Mouse (Mus musculus): ENCODE data around the gene Rgma. TPM values are rescaled to one million over a fixed set of nuclear protein-coding genes. Genes with fewer than 3 reads are reported as not detected.

Rgma gene
- polyA plus RNA-seq, 1 experiment from 2014 or later: 12.1 TPM

GRCm38 (mm10) chr7:73425451-73425850 is 50.1 kb downstream of the Rgma start:
- Histone ChIP-seq H3K4me3 (replicated peaks) (no peak overlapping the region), H3K27ac (no peak overlapping the region), H3K9me3 (no peaks in the 10 kb centered on the region), H3K4me2 (no peak overlapping the region), H3K27me3 (replicated peaks) (no peaks in the 10 kb centered on the region), H3K9ac (no peak overlapping the region), H3K36me3 (peaks cover 21% of the 10 kb centered on the region), H3K4me1 (peaks cover 9% of the 10 kb centered on the region)
- 88% methylated on average over 7 of the region's 7 CpGs for WGBS
- no peak for ATAC-seq (ENCODE audit: insufficient read depth, low FRiP score, low read depth)

GRCm38 (mm10) chr7:73426235-73426634 is 50.9 kb downstream of the Rgma start:
- no peak overlapping the region for H3K4me2 ChIP-seq
- no peaks in the 10 kb centered on the region for H3K9me3 ChIP-seq
- H3K4me1 ChIP-seq: peaks cover 9% of the 10 kb centered on the region
- 57% methylated on average over 3 of the region's 3 CpGs for WGBS
- no peak overlapping the region for H3K4me3 ChIP-seq (replicated peaks)
- no peak overlapping the region for H3K9ac ChIP-seq
- no peak for ATAC-seq (ENCODE audit: insufficient read depth, low FRiP score, low read depth)
- no peak overlapping the region for H3K27ac ChIP-seq
- H3K36me3 ChIP-seq: peaks cover 21% of the 10 kb centered on the region
- no peaks in the 10 kb centered on the region for H3K27me3 ChIP-seq (replicated peaks)

GRCm38 (mm10) chr7:73426752-73427386 is 51.6 kb downstream of the Rgma start:
- Histone ChIP-seq H3K36me3 (peaks cover 21% of the 10 kb centered on the region), H3K27me3 (replicated peaks) (no peaks in the 10 kb centered on the region), H3K9ac (no peak overlapping the region), H3K4me3 (replicated peaks) (no peak overlapping the region), H3K4me2 (no peak overlapping the region), H3K9me3 (no peaks in the 10 kb centered on the region), H3K27ac (no peak overlapping the region), H3K4me1 (peaks cover 4% of the 10 kb centered on the region)
- WGBS: 74% methylated on average over 8 of the region's 8 CpGs
- ATAC-seq (ENCODE audit: insufficient read depth, low FRiP score, low read depth): no peak

GRCm38 (mm10) chr7:73427794-73428193 is 52.5 kb downstream of the Rgma start:
- H3K36me3 ChIP-seq: peaks cover 21% of the 10 kb centered on the region
- no peak overlapping the region for H3K9ac ChIP-seq
- H3K27me3 ChIP-seq (replicated peaks): no peaks in the 10 kb centered on the region
- WGBS: 91% methylated on average over 6 of the region's 6 CpGs
- no peak for ATAC-seq (ENCODE audit: insufficient read depth, low FRiP score, low read depth)
- no peaks in the 10 kb centered on the region for H3K9me3 ChIP-seq
- no peak overlapping the region for H3K4me3 ChIP-seq (replicated peaks)
- H3K27ac ChIP-seq: no peak overlapping the region
- no peak overlapping the region for H3K4me2 ChIP-seq
- H3K4me1 ChIP-seq: no peaks in the 10 kb centered on the region

- H3K36me3 ChIP-seq: peaks cover 28% of the 10 kb centered on the region
These were observed 53.2 kb downstream of the Rgma start for GRCm38 (mm10) chr7:73428525-73428924.

GRCm38 (mm10) chr7:73433637-73434335 is 58.5 kb downstream of the Rgma start:
- Histone ChIP-seq H3K27me3 (replicated peaks) (no peaks in the 10 kb centered on the region), H3K4me2 (no peak overlapping the region), H3K9ac (no peak overlapping the region), H3K27ac (no peak overlapping the region), H3K4me3 (replicated peaks) (no peak overlapping the region), H3K36me3 (peaks cover 61% of the 10 kb centered on the region), H3K4me1 (no peaks in the 10 kb centered on the region), H3K9me3 (no peaks in the 10 kb centered on the region)
- ATAC-seq (ENCODE audit: insufficient read depth, low FRiP score, low read depth): no peak
- 84% methylated on average over 6 of the region's 6 CpGs for WGBS

More at GRCm38 (mm10) chr7:73428525-73428924, 53.2 kb downstream of the Rgma start:
- ATAC-seq (ENCODE audit: insufficient read depth, low FRiP score, low read depth): no peak
- Histone ChIP-seq H3K9ac (no peak overlapping the region), H3K9me3 (no peaks in the 10 kb centered on the region), H3K27ac (no peak overlapping the region), H3K4me3 (replicated peaks) (no peak overlapping the region), H3K4me2 (no peak overlapping the region), H3K4me1 (no peaks in the 10 kb centered on the region), H3K27me3 (replicated peaks) (no peaks in the 10 kb centered on the region)
- WGBS: 78% methylated on average over 3 of the region's 3 CpGs

GRCm38 (mm10) chr7:73434336-73434677 is 59.0 kb downstream of the Rgma start:
- Histone ChIP-seq H3K36me3 (peaks cover 61% of the 10 kb centered on the region), H3K4me3 (replicated peaks) (no peak overlapping the region), H3K27ac (no peak overlapping the region), H3K27me3 (replicated peaks) (no peaks in the 10 kb centered on the region), H3K4me2 (no peak overlapping the region), H3K4me1 (no peaks in the 10 kb centered on the region), H3K9me3 (no peaks in the 10 kb centered on the region), H3K9ac (no peak overlapping the region)
- 89% methylated on average over 2 of the region's 2 CpGs for WGBS
- no peak for ATAC-seq (ENCODE audit: insufficient read depth, low FRiP score, low read depth)

GRCm38 (mm10) chr7:73435685-73436084 is 60.4 kb downstream of the Rgma start:
- whole genome bisulfite sequencing: 78% methylated on average over 12 of the region's 12 CpGs
- H3K27me3 ChIP-seq (replicated peaks): no peaks in the 10 kb centered on the region

GRCm38 (mm10) chr7:73441802-73442201 is 66.5 kb downstream of the Rgma start:
- Histone ChIP-seq H3K4me3 (replicated peaks) (no peak overlapping the region), H3K9me3 (no peaks in the 10 kb centered on the region), H3K9ac (no peak overlapping the region), H3K4me2 (no peak overlapping the region), H3K27ac (no peak overlapping the region), H3K4me1 (no peaks in the 10 kb centered on the region), H3K36me3 (peaks cover 82% of the 10 kb centered on the region), H3K27me3 (replicated peaks) (no peaks in the 10 kb centered on the region)
- no peak for ATAC-seq (ENCODE audit: insufficient read depth, low FRiP score, low read depth)
- 93% methylated on average over 3 of the region's 3 CpGs for WGBS

More at GRCm38 (mm10) chr7:73435685-73436084, 60.4 kb downstream of the Rgma start:
- Histone ChIP-seq H3K9ac (no peak overlapping the region), H3K9me3 (no peaks in the 10 kb centered on the region), H3K4me1 (no peaks in the 10 kb centered on the region), H3K4me3 (replicated peaks) (no peak overlapping the region), H3K27ac (no peak overlapping the region), H3K4me2 (no peak overlapping the region), H3K36me3 (peaks cover 67% of the 10 kb centered on the region)
- ATAC-seq (ENCODE audit: insufficient read depth, low FRiP score, low read depth): no peak

- H3K9me3 ChIP-seq: no peaks in the 10 kb centered on the region
- H3K36me3 ChIP-seq: peaks cover 84% of the 10 kb centered on the region
- 87% methylated on average over 4 of the region's 4 CpGs for WGBS
- no peaks in the 10 kb centered on the region for H3K4me1 ChIP-seq
- H3K4me3 ChIP-seq (replicated peaks): no peak overlapping the region
- no peak overlapping the region for H3K9ac ChIP-seq
- no peak overlapping the region for H3K4me2 ChIP-seq
- H3K27ac ChIP-seq: no peak overlapping the region
- no peaks in the 10 kb centered on the region for H3K27me3 ChIP-seq (replicated peaks)
- no peak for ATAC-seq (ENCODE audit: insufficient read depth, low FRiP score, low read depth)
These were observed 66.9 kb downstream of the Rgma start for GRCm38 (mm10) chr7:73442246-73442645.

GRCm38 (mm10) chr7:73451594-73451993 is 76.3 kb downstream of the Rgma start:
- Histone ChIP-seq H3K9me3 (no peaks in the 10 kb centered on the region), H3K4me1 (no peaks in the 10 kb centered on the region), H3K27me3 (replicated peaks) (no peaks in the 10 kb centered on the region), H3K27ac (no peak overlapping the region), H3K4me3 (replicated peaks) (no peak overlapping the region), H3K9ac (no peak overlapping the region), H3K36me3 (peaks cover 87% of the 10 kb centered on the region), H3K4me2 (no peak overlapping the region)
- WGBS: 91% methylated on average over 4 of the region's 4 CpGs
- ATAC-seq (ENCODE audit: insufficient read depth, low FRiP score, low read depth): no peak

- H3K4me2 ChIP-seq: no peak overlapping the region
- no peaks in the 10 kb centered on the region for H3K4me1 ChIP-seq
- H3K27me3 ChIP-seq (replicated peaks): no peaks in the 10 kb centered on the region
- ATAC-seq (ENCODE audit: insufficient read depth, low FRiP score, low read depth): no peak
- no peak overlapping the region for H3K9ac ChIP-seq
- no peaks in the 10 kb centered on the region for H3K9me3 ChIP-seq
- H3K27ac ChIP-seq: no peak overlapping the region
- H3K4me3 ChIP-seq (replicated peaks): no peak overlapping the region
- 83% methylated on average over 3 of the region's 3 CpGs for whole genome bisulfite sequencing
- H3K36me3 ChIP-seq: peaks cover 82% of the 10 kb centered on the region
These were observed 77.0 kb downstream of the Rgma start for GRCm38 (mm10) chr7:73452187-73452808.
